Mouse (Mus musculus) MEL-GATA-1-ER (cell line): ENCODE data around the gene Pde8b.

Experiments used
- DNase-seq: peaks from one replicate; pipeline ENCODE4 v3.0.0-alpha.2; 2012; ENCODE audit warnings: low read depth; ENCODE audit errors: extremely low read depth

The Pde8b gene

GRCm38 (mm10) chr13:95082611-95083010 is 167.5 kb downstream of the Pde8b start:
- no peak for DNase-seq

GRCm38 (mm10) chr13:95081082-95081481 is 169.1 kb downstream of the Pde8b start:
- no peak for DNase-seq

DNA sequence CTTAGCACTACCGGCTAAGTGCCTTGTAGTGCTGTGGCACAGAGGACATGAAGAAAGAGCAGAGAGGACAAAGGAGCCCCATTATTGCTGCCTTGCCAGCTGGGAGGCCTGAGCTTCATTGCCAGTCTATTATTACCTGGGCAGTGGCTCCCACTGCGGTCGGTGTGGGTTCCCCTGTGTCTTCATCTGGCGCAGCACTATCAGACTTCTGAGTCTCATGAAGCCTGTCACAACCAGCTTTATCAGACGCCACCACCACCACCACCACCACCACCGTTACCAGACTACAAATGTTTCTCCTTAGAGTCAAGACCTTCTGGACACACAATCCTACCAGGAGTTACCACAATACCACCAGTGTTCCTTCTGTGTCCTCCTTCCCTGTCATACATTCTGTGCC is 171.6 kb downstream of the Pde8b start:
- DNase-seq: no peak

DNA sequence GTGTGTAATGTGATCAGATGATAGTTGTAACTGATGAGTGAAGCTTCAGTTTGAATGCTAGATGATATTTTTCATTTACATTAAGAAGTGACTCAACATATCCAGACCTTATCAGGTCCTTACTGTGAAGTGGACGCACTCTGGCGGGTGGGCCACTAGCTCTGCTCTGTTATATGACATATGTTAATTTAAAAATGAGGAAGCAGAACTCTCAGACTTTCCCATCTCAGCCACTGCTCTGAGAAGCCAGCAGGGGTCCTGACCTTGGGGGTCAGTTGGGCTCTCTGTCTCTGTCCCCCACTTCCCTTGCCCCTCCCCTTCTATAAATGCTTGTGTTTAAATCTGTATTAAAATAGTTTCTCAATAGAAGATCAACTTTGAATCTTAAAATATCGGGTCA is 172.4 kb downstream of the Pde8b start:
- no peak for DNase-seq

DNA sequence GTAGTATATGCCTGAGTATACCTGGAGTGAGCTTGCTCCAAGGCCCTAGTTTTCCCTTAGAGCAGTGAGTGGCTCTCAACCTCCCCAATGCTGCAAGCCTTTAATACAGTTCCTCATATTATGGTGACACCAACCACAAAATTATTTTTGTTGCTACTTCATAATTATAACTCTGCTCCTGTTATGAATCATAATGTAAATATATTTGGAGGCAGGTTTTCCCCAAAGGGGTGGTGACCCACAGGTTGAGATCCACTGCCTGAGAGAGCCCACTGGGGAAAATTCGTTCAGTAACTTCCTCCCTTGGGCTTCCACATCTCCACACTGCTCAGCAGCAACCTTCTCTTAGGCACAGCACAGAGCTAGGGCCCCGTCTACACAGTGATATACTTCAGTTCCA is 174.0 kb downstream of the Pde8b start:
- no peak for DNase-seq

- DNase-seq: no peak
These were observed 176.5 kb downstream of the Pde8b start for GRCm38 (mm10) chr13:95073445-95074172.

- no peak for DNase-seq
These were observed 179.9 kb downstream of the Pde8b start for GRCm38 (mm10) chr13:95070268-95070667.

DNA sequence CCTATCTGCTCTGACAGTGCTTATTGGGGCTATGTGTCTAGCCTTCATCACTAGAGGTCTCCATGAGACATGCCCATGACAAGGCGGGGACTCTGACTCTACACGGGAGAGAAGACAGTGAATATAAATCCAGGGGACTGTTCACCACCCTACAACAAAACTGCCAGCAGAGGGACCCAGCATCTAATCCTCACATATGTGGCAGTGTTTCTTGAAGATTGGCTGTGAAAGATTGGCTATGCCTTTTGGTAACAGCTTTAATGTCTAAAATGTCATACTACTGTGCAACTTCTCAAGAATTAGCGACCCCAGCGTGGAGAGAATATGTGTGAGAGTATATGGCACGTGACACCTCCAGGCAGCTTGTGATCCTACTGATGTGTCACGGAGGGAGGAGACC is 182.3 kb downstream of the Pde8b start:
- no peak for DNase-seq

GRCm38 (mm10) chr13:95063390-95064017 is 186.6 kb downstream of the Pde8b start:
- DNase-seq: no peak

GRCm38 (mm10) chr13:95058885-95059284 is 191.3 kb downstream of the Pde8b start:
- no peak for DNase-seq

- no peak for DNase-seq
These were observed 193.4 kb downstream of the Pde8b start for GRCm38 (mm10) chr13:95056501-95057280.

DNA sequence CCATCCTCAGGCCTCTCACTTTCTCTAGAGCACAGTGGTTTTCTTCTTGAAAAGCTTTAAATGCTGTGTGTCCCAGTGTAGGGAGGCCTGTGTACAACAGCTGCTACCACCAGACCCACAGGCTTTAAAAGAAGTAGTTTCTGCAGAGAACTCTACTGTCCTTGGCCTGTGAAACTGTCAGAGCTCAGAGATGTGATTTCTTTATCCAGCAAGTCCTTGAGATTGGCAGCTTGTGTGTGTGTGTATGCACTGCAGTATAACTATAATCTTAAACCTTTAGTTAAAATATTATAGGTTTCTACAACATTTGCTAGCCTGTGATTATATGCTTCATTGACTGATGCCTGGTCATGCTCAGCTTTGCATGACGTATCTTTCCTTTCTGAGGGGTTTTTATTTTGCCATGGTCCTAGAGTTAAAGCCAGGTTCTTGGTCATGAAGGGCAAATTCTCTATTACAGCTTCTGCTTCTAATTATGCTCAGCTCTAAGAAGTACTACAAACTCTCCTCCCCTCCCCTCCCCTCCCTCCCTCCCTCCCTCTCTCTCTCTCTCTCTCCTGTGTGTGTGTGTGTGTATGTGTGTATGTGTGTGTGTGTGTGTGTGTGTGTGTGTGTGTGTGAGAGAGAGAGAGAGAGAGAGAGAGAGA is 194.3 kb downstream of the Pde8b start:
- DNase-seq: no peak

GRCm38 (mm10) chr13:95052421-95052820 is 197.7 kb downstream of the Pde8b start:
- DNase-seq: no peak

GRCm38 (mm10) chr13:95050398-95050797 is 199.7 kb downstream of the Pde8b start:
- DNase-seq: no peak

- no peak for DNase-seq
These were observed 206.0 kb downstream of the Pde8b start for GRCm38 (mm10) chr13:95044108-95044507.

DNA sequence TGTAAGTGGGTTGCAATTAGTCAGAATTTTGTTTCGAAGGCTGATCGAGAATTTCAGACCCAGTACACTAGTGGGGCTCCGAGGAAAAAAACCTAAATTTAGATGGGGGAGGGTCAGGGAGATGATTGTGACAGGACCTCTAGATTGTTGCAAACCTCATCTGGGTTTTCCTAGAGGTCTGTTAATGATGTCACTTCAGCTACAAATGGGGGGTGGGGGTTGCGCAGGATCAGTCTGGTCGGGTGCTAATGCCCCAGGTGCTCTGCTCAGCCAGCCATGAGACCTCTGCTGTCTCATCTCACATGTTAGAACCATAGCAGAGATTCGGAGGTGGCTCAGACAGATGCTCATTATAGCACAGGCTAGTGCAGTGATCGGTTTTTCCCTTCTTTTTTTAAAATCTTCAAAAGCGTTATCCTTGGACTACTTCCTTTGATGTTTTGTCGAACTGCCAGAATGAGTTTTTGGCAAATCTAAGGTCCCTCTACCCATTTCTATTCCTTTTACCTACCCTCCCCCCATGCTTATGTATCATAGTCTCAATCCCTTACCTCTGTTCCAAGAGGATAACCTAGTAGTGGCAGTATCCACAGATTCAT is 209.9 kb downstream of the Pde8b start:
- no peak for DNase-seq

DNA sequence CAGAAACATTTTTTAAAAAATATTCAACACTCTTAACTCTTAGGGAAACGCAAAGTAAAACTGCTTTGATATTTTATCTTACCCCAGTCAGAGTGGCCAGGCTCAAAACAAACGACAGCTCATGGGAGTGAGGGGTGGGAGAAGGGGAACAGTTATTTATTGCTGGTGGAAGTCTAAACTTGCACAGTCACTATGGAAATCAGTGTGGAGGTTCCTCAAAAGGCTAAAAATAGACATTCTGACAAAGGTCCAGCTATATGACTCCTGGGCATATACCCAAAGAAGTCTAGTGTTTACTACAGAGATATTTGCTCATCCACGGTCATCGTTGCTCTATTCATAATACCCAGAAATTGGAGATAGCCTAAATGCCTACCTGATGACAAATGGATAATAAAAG is 211.9 kb downstream of the Pde8b start:
- no peak for DNase-seq

- no peak for DNase-seq
These were observed 215.4 kb downstream of the Pde8b start for GRCm38 (mm10) chr13:95034715-95035114.

DNA sequence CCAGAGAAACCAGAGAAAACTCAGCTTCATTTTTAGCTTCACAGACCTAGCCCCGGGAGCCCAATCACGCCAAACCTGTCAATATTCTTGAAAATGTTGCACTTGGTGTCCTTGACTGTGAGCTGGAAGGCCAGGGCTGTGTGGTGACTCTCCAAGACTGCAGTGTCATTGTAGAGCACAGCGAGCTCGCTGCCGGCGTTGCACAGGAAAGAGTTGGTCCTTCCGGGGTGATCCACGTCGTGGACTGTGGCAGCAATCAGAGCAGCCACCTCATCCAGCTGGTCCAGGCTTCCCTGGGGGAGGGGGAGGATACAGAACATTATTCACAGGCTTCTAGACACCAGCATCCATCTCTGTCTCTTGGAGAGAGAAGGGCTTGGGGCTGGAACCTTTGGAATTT is 216.0 kb downstream of the Pde8b start:
- no peak for DNase-seq

DNA sequence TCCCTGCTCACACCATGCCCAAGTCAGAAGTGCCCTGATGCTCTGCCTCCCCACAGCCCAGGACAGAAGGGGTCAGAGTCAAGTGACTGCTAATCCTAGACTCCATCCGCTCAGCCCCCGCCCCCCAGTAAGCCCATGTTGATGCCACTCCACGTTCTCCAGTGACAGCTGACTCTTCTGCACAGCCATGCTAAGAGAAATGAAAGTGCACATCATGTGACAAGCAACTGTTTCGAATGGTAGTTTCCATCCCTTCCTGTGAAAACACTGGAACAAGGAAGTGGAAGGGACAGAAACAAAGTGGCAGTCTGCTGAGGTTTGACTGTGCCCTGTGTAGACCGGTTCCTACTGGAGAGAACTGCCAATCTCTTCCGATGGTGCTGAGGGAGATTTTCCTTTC is 217.2 kb downstream of the Pde8b start:
- DNase-seq: no peak

GRCm38 (mm10) chr13:95032127-95032831 is 217.9 kb downstream of the Pde8b start:
- no peak for DNase-seq
